Mouse (Mus musculus): ENCODE measurements around the gene Ralgapa2.

GRCm38 (mm10) chr2:146223176-146223905, 288.8 kb downstream of the Ralgapa2 start:
- no peak for TF ChIP-seq USF1 (IDR thresholded peaks at IDR 0.05; ENCODE audit: low read depth, low read length)
- no peak for TF ChIP-seq JUND (IDR thresholded peaks at IDR 0.05; ENCODE audit: low read depth, low read length)
- TF ChIP-seq POLR2A (IDR thresholded peaks at IDR 0.05; ENCODE audit: control insufficient read depth in 1 of 2, insufficient read depth in 1 of 2, low read depth in 1 of 2, low read length in 2 of 2, poor library complexity in 1 of 2) = no peak
- TF ChIP-seq UBTF (IDR thresholded peaks at IDR 0.05; ENCODE audit: borderline replicate concordance, insufficient read depth, low read depth, low read length) = no peak
- no peak for TF ChIP-seq HCFC1 (IDR thresholded peaks at IDR 0.05; ENCODE audit: low read depth, low read length)
- TF ChIP-seq CTCF (IDR thresholded peaks at IDR 0.05 in 2 of 3, conservative IDR thresholded peaks at IDR 0.05 in 1 of 3; ENCODE audit: control insufficient read depth in 1 of 3, insufficient read depth in 1 of 3, low read depth in 2 of 3, low read length in 3 of 3, poor library complexity in 1 of 3, severe bottlenecking in 1 of 3) = no peak
- no peak for TF ChIP-seq POLR2AphosphoS5 (IDR thresholded peaks at IDR 0.05; ENCODE audit: borderline replicate concordance, low read depth, low read length)
- no peak for TF ChIP-seq GATA1 (IDR thresholded peaks at IDR 0.05; ENCODE audit: low read depth, low read length)
- TF ChIP-seq RAD21 (IDR thresholded peaks at IDR 0.05; ENCODE audit: low read depth, low read length) = no peak
- no peak for TF ChIP-seq ZKSCAN1 (IDR thresholded peaks at IDR 0.05; ENCODE audit: low read depth, low read length)
- no peak for TF ChIP-seq NRF1 (IDR thresholded peaks at IDR 0.05; ENCODE audit: insufficient read depth, low read depth, low read length, poor library complexity, severe bottlenecking)
- TF ChIP-seq TAL1 (IDR thresholded peaks at IDR 0.05; ENCODE audit: low read length) = no peak
- no peak for TF ChIP-seq EP300 (IDR thresholded peaks at IDR 0.05; ENCODE audit: low read depth in 1 of 2, low read length in 2 of 2)
- TF ChIP-seq ELF1 (IDR thresholded peaks at IDR 0.05; ENCODE audit: low read depth, low read length) = no peak
